Mouse (Mus musculus): ENCODE data around the gene Arid5b. TPM values are rescaled to one million over a fixed set of nuclear protein-coding genes. Genes with fewer than 3 reads are reported as not detected.

The Arid5b gene
- polyA plus RNA-seq, 1 experiment from 2014 or later: 22.2 TPM

- 67% methylated on average over 8 of the region's 8 CpGs for WGBS
- Histone ChIP-seq H3K36me3 (ENCODE audit: control insufficient read depth, insufficient read depth, low read length) (no peaks in the 10 kb centered on the region), H3K4me3 (replicated peaks; ENCODE audit: low read depth, low read length) (no peak overlapping the region), H3K9me3 (ENCODE audit: control insufficient read depth, low read length) (no peaks in the 10 kb centered on the region), H3K9ac (replicated peaks; ENCODE audit: low read length) (no peak overlapping the region), H3K4me2 (ENCODE audit: low read length) (no peak overlapping the region), H3K27me3 (ENCODE audit: control insufficient read depth, insufficient read depth, low read length) (no peaks in the 10 kb centered on the region), H3K27ac (replicated peaks; ENCODE audit: low read depth, low read length) (no peak overlapping the region), H3K4me1 (ENCODE audit: control insufficient read depth, insufficient read depth, low read length) (peaks cover 15% of the 10 kb centered on the region)
- DNase-seq: no peak
- ATAC-seq (ENCODE audit: low FRiP score, low TSS enrichment): no peak
Observed at GRCm38 (mm10) chr10:68157511-68157910, 121.0 kb downstream of the Arid5b start.

GRCm38 (mm10) chr10:68156646-68157245 is 121.8 kb downstream of the Arid5b start:
- WGBS: 82% methylated on average over 10 of the region's 10 CpGs
- H3K4me2 ChIP-seq (ENCODE audit: low read length): no peak overlapping the region
- H3K9ac ChIP-seq (replicated peaks; ENCODE audit: low read length): no peak overlapping the region
- DNase-seq (no peak), ATAC-seq (ENCODE audit: low FRiP score, low TSS enrichment) (no peak)
- no peaks in the 10 kb centered on the region for H3K27me3 ChIP-seq (ENCODE audit: control insufficient read depth, insufficient read depth, low read length)
- H3K27ac ChIP-seq (replicated peaks; ENCODE audit: low read depth, low read length): no peak overlapping the region
- no peaks in the 10 kb centered on the region for H3K36me3 ChIP-seq (ENCODE audit: control insufficient read depth, insufficient read depth, low read length)
- H3K9me3 ChIP-seq (ENCODE audit: control insufficient read depth, low read length): peaks cover 2% of the 10 kb centered on the region; the same call in 1 of the 2 replicates
- no peak overlapping the region for H3K4me3 ChIP-seq (replicated peaks; ENCODE audit: low read depth, low read length)
- H3K4me1 ChIP-seq (ENCODE audit: control insufficient read depth, insufficient read depth, low read length): peaks cover 15% of the 10 kb centered on the region

- H3K4me1 ChIP-seq (ENCODE audit: control insufficient read depth, insufficient read depth, low read length): peaks cover 15% of the 10 kb centered on the region
- no peak for ATAC-seq (ENCODE audit: low FRiP score, low TSS enrichment)
- DNase-seq: no peak
- H3K27me3 ChIP-seq (ENCODE audit: control insufficient read depth, insufficient read depth, low read length): no peaks in the 10 kb centered on the region
- WGBS: 78% methylated on average over 6 of the region's 6 CpGs
- no peak overlapping the region for H3K9ac ChIP-seq (replicated peaks; ENCODE audit: low read length)
- H3K9me3 ChIP-seq (ENCODE audit: control insufficient read depth, low read length): peaks cover 5% of the 10 kb centered on the region; the same call in 1 of the 2 replicates
- H3K27ac ChIP-seq (replicated peaks; ENCODE audit: low read depth, low read length): no peak overlapping the region
- no peaks in the 10 kb centered on the region for H3K36me3 ChIP-seq (ENCODE audit: control insufficient read depth, insufficient read depth, low read length)
- no peak overlapping the region for H3K4me3 ChIP-seq (replicated peaks; ENCODE audit: low read depth, low read length)
- no peak overlapping the region for H3K4me2 ChIP-seq (ENCODE audit: low read length)
Observed at GRCm38 (mm10) chr10:68156159-68156558, 122.4 kb downstream of the Arid5b start.

GRCm38 (mm10) chr10:68155431-68156119 is 123.0 kb downstream of the Arid5b start:
- ATAC-seq (ENCODE audit: low FRiP score, low TSS enrichment): no peak
- H3K27me3 ChIP-seq (ENCODE audit: control insufficient read depth, insufficient read depth, low read length): no peaks in the 10 kb centered on the region

GRCm38 (mm10) chr10:68154046-68154765 is 124.3 kb downstream of the Arid5b start:
- 79% methylated on average over 14 of the region's 14 CpGs for WGBS
- Histone ChIP-seq H3K4me1 (ENCODE audit: control insufficient read depth, insufficient read depth, low read length) (peaks cover 15% of the 10 kb centered on the region), H3K4me2 (ENCODE audit: low read length) (peak overlapping the region; percentile 21), H3K4me3 (replicated peaks; ENCODE audit: low read depth, low read length) (no peak overlapping the region), H3K36me3 (ENCODE audit: control insufficient read depth, insufficient read depth, low read length) (no peaks in the 10 kb centered on the region), H3K9ac (replicated peaks; ENCODE audit: low read length) (no peak overlapping the region), H3K27me3 (ENCODE audit: control insufficient read depth, insufficient read depth, low read length) (no peaks in the 10 kb centered on the region), H3K9me3 (ENCODE audit: control insufficient read depth, low read length) (peaks cover 5% of the 10 kb centered on the region; the same call in 1 of the 2 replicates), H3K27ac (replicated peaks; ENCODE audit: low read depth, low read length) (no peak overlapping the region; the same call in 1 of the 2 replicates)
- DNase-seq: no peak
- no peak for ATAC-seq (ENCODE audit: low FRiP score, low TSS enrichment)

More at GRCm38 (mm10) chr10:68155431-68156119, 123.0 kb downstream of the Arid5b start:
- Histone ChIP-seq H3K4me2 (ENCODE audit: low read length) (no peak overlapping the region), H3K27ac (replicated peaks; ENCODE audit: low read depth, low read length) (no peak overlapping the region), H3K9ac (replicated peaks; ENCODE audit: low read length) (no peak overlapping the region), H3K9me3 (ENCODE audit: control insufficient read depth, low read length) (peaks cover 5% of the 10 kb centered on the region; the same call in 1 of the 2 replicates), H3K4me1 (ENCODE audit: control insufficient read depth, insufficient read depth, low read length) (peaks cover 15% of the 10 kb centered on the region), H3K4me3 (replicated peaks; ENCODE audit: low read depth, low read length) (no peak overlapping the region), H3K36me3 (ENCODE audit: control insufficient read depth, insufficient read depth, low read length) (no peaks in the 10 kb centered on the region)
- 94% methylated on average over 6 of the region's 6 CpGs for WGBS
- DNase-seq: no peak

- Histone ChIP-seq H3K36me3 (ENCODE audit: control insufficient read depth, insufficient read depth, low read length) (no peaks in the 10 kb centered on the region), H3K4me3 (replicated peaks; ENCODE audit: low read depth, low read length) (no peak overlapping the region), H3K27ac (replicated peaks; ENCODE audit: low read depth, low read length) (no peak overlapping the region; the same call in 1 of the 2 replicates), H3K4me2 (ENCODE audit: low read length) (peak overlapping the region; percentile 21), H3K9me3 (ENCODE audit: control insufficient read depth, low read length) (peaks cover 5% of the 10 kb centered on the region; the same call in 1 of the 2 replicates), H3K4me1 (ENCODE audit: control insufficient read depth, insufficient read depth, low read length) (peaks cover 15% of the 10 kb centered on the region), H3K27me3 (ENCODE audit: control insufficient read depth, insufficient read depth, low read length) (no peaks in the 10 kb centered on the region), H3K9ac (replicated peaks; ENCODE audit: low read length) (no peak overlapping the region)
- DNase-seq (peak; percentile 65), ATAC-seq (ENCODE audit: low FRiP score, low TSS enrichment) (no peak)
- WGBS: 22% methylated on average over 11 of the region's 11 CpGs
Observed at GRCm38 (mm10) chr10:68153344-68154045, 125.0 kb downstream of the Arid5b start.

GRCm38 (mm10) chr10:68148495-68148894 is 130.0 kb downstream of the Arid5b start:
- 85% methylated on average over 6 of the region's 6 CpGs for WGBS
- ATAC-seq (ENCODE audit: low FRiP score, low TSS enrichment): no peak

GRCm38 (mm10) chr10:68147730-68148129 is 130.8 kb downstream of the Arid5b start:
- H3K9ac ChIP-seq (replicated peaks; ENCODE audit: low read length): no peak overlapping the region
- ATAC-seq (ENCODE audit: low FRiP score, low TSS enrichment): no peak
- no peak overlapping the region for H3K27ac ChIP-seq (replicated peaks; ENCODE audit: low read depth, low read length)
- H3K27me3 ChIP-seq (ENCODE audit: control insufficient read depth, insufficient read depth, low read length): no peaks in the 10 kb centered on the region
- peaks cover 4% of the 10 kb centered on the region for H3K4me1 ChIP-seq (ENCODE audit: control insufficient read depth, insufficient read depth, low read length)
- no peak overlapping the region for H3K4me2 ChIP-seq (ENCODE audit: low read length)
- H3K36me3 ChIP-seq (ENCODE audit: control insufficient read depth, insufficient read depth, low read length): no peaks in the 10 kb centered on the region
- WGBS: 46% methylated on average over 6 of the region's 6 CpGs
- no peak overlapping the region for H3K4me3 ChIP-seq (replicated peaks; ENCODE audit: low read depth, low read length)
- peaks cover 5% of the 10 kb centered on the region; the same call in 1 of the 2 replicates for H3K9me3 ChIP-seq (ENCODE audit: control insufficient read depth, low read length)
- DNase-seq: no peak

More at GRCm38 (mm10) chr10:68148495-68148894, 130.0 kb downstream of the Arid5b start:
- Histone ChIP-seq H3K27me3 (ENCODE audit: control insufficient read depth, insufficient read depth, low read length) (no peaks in the 10 kb centered on the region), H3K9ac (replicated peaks; ENCODE audit: low read length) (no peak overlapping the region), H3K36me3 (ENCODE audit: control insufficient read depth, insufficient read depth, low read length) (no peaks in the 10 kb centered on the region), H3K4me3 (replicated peaks; ENCODE audit: low read depth, low read length) (no peak overlapping the region), H3K4me1 (ENCODE audit: control insufficient read depth, insufficient read depth, low read length) (peaks cover 6% of the 10 kb centered on the region), H3K4me2 (ENCODE audit: low read length) (no peak overlapping the region), H3K9me3 (ENCODE audit: control insufficient read depth, low read length) (peaks cover 5% of the 10 kb centered on the region; the same call in 1 of the 2 replicates), H3K27ac (replicated peaks; ENCODE audit: low read depth, low read length) (no peak overlapping the region)
- no peak for DNase-seq
